Mouse (Mus musculus): Measurements from ENCODE around the gene Pik3ap1.

DNA sequence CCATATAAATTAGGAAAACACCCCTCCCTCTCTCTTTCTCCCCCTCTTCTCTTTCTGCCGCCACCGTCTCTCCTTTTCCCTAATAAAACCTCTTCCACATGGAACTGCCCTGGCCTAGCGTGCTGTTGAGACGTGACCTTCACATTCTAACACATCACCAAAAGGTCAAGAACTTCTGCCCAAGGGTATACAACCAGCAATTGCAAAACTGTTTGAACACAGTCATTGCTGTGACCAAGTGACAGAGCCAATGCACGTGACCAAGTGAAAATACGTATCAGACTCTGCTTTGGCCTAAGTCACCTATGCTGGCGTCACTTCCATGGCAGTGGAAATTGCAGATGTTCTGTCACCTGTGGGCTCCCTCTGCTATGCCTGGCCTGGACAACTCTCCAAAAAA lies 3.3 kb upstream of the Pik3ap1 start:
- no peak for TF ChIP-seq POLR2A (IDR thresholded peaks at IDR 0.05; ENCODE audit: low read depth, low read length)
- no peak for TF ChIP-seq CTCF (IDR thresholded peaks at IDR 0.05; ENCODE audit: extremely low read depth, insufficient read length, insufficient replicate concordance, low read depth, low read length)

All from small intestine, adult 2 months (tissue).